Mouse (Mus musculus): Measurements from ENCODE around the gene Spag8. TPM values are rescaled to one million over a fixed set of nuclear protein-coding genes. Genes with fewer than 3 reads are reported as not detected.

Spag8 gene
- polyA plus RNA-seq (2015; fragmentation: Nextera tagmentation; extraction: Ambion mirVana): 0.16 TPM in 1 of 2 replicates, not detected in the other

DNA sequence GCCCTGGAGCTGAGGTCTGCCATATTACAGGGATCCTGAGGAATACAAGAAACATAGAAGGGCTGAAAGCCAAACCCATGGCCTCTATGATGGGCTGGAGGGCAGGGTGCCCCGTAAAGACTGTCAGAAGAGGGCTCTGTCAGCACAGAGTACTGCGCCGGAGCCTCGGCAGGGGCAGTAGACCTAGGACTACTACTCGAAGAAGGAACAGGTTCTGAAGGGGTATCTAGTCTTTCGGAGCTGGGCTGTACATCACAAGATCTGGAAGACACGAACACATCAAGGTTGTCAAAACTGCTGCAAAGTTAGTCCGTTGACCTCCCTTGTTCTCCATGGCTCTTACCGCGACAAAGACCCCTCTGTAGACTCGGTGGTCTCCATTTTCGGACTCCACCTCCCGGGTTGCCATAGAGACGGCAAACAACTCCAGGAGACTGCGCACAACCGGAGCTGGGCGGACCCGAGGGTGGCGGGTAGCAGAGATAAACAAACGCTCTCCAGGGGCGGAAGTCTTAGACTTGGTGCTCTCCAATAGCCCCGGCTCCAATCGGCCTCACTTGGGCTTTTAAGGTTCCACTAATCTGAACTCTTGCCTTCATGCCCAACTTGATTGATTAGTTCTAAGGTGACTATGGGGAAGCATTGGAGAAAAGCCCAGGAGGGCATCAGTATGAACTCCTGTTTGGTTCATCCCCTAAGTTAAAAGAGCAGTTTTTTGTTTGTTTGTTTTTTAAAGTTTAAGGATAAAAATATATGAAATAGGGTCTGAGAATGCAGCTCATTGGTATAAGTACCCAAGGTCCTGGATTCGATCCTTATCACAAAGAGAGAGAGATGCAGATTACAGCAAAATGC is at the start of gene Spag8:
Gene Spag8 (minus strand): TSS at position 434 of the 855 bp plus-strand sequence.

DNA sequence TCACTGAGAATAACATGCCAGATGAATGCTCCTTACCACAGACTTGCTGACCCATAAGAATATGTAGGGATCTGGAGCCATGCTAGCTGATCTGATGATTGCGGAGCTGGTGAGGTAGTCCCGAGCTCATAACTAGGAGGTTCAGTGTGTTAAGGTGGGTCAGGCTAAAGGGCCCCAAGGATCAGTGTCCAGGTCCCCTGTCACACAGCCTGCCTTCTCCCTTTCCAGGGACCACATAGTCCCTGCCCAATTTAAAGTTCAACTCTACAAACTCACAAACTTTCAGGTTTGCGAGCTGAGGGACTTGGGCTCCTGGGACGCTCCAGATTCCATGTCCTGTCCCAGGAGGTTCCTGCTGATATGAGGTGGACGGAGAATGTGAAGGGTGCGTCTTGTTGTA is 47.3 kb upstream of the Spag8 start, which contains the start of gene Olfr70:
Gene Olfr70 (minus strand): TSS at position 101 of the 400 bp plus-strand sequence.

DNA sequence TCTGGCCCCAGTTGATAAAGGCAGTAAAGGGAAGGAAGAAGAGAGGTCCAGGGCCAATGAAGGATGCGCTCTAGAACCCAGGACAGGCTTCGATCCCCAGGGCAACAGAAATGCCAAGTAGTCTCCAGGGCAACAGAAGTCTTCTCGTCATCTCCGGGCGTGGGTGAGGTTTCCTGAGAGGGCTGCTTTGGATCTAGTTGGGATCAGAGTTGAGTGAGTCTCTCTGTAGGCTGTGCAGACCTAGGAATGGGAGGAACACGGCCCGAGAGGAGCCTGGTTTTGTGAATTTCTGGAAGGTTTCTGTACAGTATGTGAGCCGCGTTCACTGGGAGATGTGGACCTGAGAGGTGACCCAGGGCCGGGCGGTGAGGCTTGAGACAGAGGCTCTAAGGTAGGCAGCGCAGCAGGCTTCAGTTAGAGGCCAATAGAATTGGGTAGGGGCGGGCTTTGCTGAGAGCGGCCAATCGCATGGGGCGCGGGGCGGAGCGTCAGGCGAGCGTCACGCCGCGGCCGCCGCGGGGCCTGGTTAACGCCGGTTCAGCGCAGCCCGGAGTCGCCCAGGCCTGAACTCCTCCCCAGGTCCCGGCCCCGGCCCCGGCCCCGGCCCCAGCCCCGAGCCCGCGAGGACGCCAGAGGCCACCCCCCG is 15.5 kb upstream of the Spag8 start, which contains the start of the genes Tmem8b and Fam221b:
Gene Tmem8b (plus strand): TSS at position 190 of the 646 bp plus-strand sequence.
Gene Fam221b (minus strand): TSS at position 364 of the 646 bp plus-strand sequence.

DNA sequence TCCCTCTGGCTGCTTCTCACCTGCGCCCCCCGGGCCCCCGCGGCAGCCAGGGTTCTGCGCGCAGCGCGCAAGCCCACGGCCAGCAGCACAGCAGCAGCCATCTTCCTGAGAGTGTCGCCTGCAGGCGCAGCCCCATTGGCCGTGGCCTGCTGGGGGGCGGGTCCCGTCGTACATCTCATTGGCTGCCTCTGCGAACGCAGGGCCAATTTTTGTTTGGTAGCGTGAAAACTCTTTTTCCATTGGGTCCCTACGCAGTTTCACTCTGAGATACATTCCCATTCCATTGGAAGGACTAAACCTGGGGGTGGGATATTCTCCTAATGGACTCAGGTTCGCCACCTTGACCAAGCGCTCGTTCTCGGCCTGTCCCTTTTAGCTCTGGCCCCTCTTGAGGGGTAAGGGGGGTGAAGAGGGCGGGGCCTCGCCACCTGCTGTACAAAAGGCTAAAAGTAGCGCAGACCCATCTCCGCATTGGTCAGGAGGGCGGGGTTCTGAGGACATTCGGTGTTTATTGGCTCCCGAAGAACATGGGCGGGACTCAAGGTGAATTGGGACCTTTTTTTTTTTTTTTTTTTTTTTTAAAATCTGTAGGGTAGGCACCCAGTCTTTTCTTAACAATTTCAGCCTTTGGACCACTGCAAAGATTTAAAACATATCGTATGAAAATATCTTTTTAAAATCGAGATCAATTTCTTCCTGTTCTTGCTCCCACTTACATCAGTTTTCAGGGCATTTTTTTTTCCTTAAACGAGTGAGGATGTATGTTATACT is 3.1 kb upstream of the Spag8 start, which contains the start of gene Hint2:
Gene Hint2 (minus strand): TSS at position 128 of the 771 bp plus-strand sequence.

DNA sequence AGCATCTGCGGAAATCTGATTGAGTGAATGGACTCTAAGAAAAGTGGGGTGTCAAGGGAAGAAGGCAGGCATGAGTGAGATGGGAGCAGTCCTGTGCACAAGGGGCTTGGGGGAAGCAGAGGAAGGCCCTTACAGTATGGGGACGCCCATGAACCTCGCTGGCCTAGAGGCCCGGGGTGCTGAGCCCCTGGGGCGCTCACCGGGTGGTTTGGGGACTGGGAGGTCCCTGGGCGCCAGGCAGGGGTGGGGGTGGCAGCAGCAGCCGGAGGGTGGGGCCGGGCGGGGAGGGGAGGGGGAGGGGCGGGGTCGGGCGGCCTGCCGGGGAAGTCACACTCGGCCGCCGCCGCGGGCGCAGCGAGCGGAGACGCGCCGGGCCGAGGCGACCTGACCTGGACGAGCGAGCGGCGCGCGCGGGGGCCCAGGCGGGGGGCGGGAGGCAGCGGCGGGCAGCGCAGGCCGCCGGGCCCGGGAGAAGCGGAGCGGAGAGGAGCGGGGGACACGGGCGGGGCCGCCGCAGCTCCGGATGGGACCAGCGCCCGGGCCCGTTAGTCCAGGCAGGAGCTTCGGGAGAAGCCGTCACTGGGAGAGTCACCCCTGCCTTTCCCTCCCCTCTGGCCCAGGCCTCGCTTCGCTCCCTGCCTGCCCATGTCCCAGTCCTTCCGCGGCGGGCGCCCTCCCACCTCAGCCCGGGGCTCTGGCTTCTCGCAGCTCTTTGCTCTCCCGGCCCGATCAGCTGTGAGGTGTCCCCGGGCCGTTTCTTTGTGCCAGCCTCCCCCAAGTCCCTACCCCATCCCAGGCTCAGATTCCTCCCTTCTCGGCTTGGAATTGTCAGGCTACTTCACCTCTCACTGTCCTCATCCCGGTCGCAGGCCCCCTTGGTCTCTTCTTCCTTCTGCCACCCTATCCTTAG is 22.1 kb downstream of the Spag8 start, which contains the start of gene Npr2:
Gene Npr2 (plus strand): TSS at position 890 of the 910 bp plus-strand sequence.

Small RNA genes within 50 kb of the gene (microRNA-seq; reads per million reads assigned to microRNA genes)
- gene Gm25262: 0.10 to 0.21 reads per million in 2 experiments

Other genes with a start within 250 kb of the Spag8 start
- gene Fam166b, start 224.5 kb downstream of the Spag8 start, polyA plus RNA-seq (2015; fragmentation: Nextera tagmentation; extraction: Ambion mirVana): not detected in 2 replicates
- 5.8 and 7.2 TPM in 2 replicates for gene Tesk1, start 211.7 kb downstream of the Spag8 start, polyA plus RNA-seq (2015; fragmentation: Nextera tagmentation; extraction: Ambion mirVana)
- 1.7 and 1.9 TPM in 2 replicates for gene Cd72, start 199.0 kb downstream of the Spag8 start, polyA plus RNA-seq (2015; fragmentation: Nextera tagmentation; extraction: Ambion mirVana)
- gene Sit1, start 169.9 kb downstream of the Spag8 start, polyA plus RNA-seq (2015; fragmentation: Nextera tagmentation; extraction: Ambion mirVana): not detected in 2 replicates
- gene Ccdc107, start 160.7 kb downstream of the Spag8 start, polyA plus RNA-seq (2015; fragmentation: Nextera tagmentation; extraction: Ambion mirVana): 56.6 and 56.9 TPM in 2 replicates
- gene Arhgef39, start 153.9 kb downstream of the Spag8 start, polyA plus RNA-seq (2015; fragmentation: Nextera tagmentation; extraction: Ambion mirVana): 7.0 and 7.9 TPM in 2 replicates
- 0.59 and 0.61 TPM in 2 replicates for gene Car9, start 146.6 kb downstream of the Spag8 start, polyA plus RNA-seq (2015; fragmentation: Nextera tagmentation; extraction: Ambion mirVana)
- 10,111 and 10,503 TPM in 2 replicates for gene Tpm2, start 129.8 kb downstream of the Spag8 start, polyA plus RNA-seq (2015; fragmentation: Nextera tagmentation; extraction: Ambion mirVana)
- 73.8 and 82.0 TPM in 2 replicates for gene Creb3, start 91.3 kb downstream of the Spag8 start, polyA plus RNA-seq (2015; fragmentation: Nextera tagmentation; extraction: Ambion mirVana)
- 49.9 and 55.4 TPM in 2 replicates for gene Tln1, start 90.9 kb downstream of the Spag8 start, polyA plus RNA-seq (2015; fragmentation: Nextera tagmentation; extraction: Ambion mirVana)
- gene Rgp1, start 74.9 kb downstream of the Spag8 start, polyA plus RNA-seq (2015; fragmentation: Nextera tagmentation; extraction: Ambion mirVana): 10.9 and 16.0 TPM in 2 replicates
- 10.1 and 10.5 TPM in 2 replicates for gene Gba2, start 74.7 kb downstream of the Spag8 start, polyA plus RNA-seq (2015; fragmentation: Nextera tagmentation; extraction: Ambion mirVana)
- gene Msmp, start 69.1 kb downstream of the Spag8 start, polyA plus RNA-seq (2015; fragmentation: Nextera tagmentation; extraction: Ambion mirVana): 0.72 and 0.85 TPM in 2 replicates
- 11.0 and 11.8 TPM in 2 replicates for gene Npr2, start 21.7 kb downstream of the Spag8 start, polyA plus RNA-seq (2015; fragmentation: Nextera tagmentation; extraction: Ambion mirVana)
- 205 and 218 TPM in 2 replicates for gene Hint2, start 2.9 kb upstream of the Spag8 start, polyA plus RNA-seq (2015; fragmentation: Nextera tagmentation; extraction: Ambion mirVana)
- gene Tmem8b, start 15.4 kb upstream of the Spag8 start, polyA plus RNA-seq (2015; fragmentation: Nextera tagmentation; extraction: Ambion mirVana): 3.4 and 4.4 TPM in 2 replicates
- 3.3 and 4.2 TPM in 2 replicates for gene Fam221b, start 15.6 kb upstream of the Spag8 start, polyA plus RNA-seq (2015; fragmentation: Nextera tagmentation; extraction: Ambion mirVana)
- not detected in 2 replicates for gene Olfr70, start 47.2 kb upstream of the Spag8 start, polyA plus RNA-seq (2015; fragmentation: Nextera tagmentation; extraction: Ambion mirVana)
- not detected in 2 replicates for gene Olfr71, start 56.7 kb upstream of the Spag8 start, polyA plus RNA-seq (2015; fragmentation: Nextera tagmentation; extraction: Ambion mirVana)
- gene Hrct1, start 73.6 kb upstream of the Spag8 start, polyA plus RNA-seq (2015; fragmentation: Nextera tagmentation; extraction: Ambion mirVana): 5.8 and 8.3 TPM in 2 replicates
- gene Spaar, start 76.4 kb upstream of the Spag8 start, polyA plus RNA-seq (2015; fragmentation: Nextera tagmentation; extraction: Ambion mirVana): 1.2 and 1.4 TPM in 2 replicates
- not detected in 2 replicates for gene Olfr159, start 117.4 kb upstream of the Spag8 start, polyA plus RNA-seq (2015; fragmentation: Nextera tagmentation; extraction: Ambion mirVana)
- not detected in 2 replicates for gene Olfr156, start 170.3 kb upstream of the Spag8 start, polyA plus RNA-seq (2015; fragmentation: Nextera tagmentation; extraction: Ambion mirVana)
- not detected in 2 replicates for gene Olfr157, start 186.6 kb upstream of the Spag8 start, polyA plus RNA-seq (2015; fragmentation: Nextera tagmentation; extraction: Ambion mirVana)
- not detected in 2 replicates for gene Olfr155, start 198.0 kb upstream of the Spag8 start, polyA plus RNA-seq (2015; fragmentation: Nextera tagmentation; extraction: Ambion mirVana)
- gene Reck, start 221.9 kb upstream of the Spag8 start, polyA plus RNA-seq (2015; fragmentation: Nextera tagmentation; extraction: Ambion mirVana): 10.0 and 10.3 TPM in 2 replicates

Measured in skeletal muscle tissue, postnatal 0 days (tissue).